Mouse (Mus musculus) testis, adult 2 months (tissue): ENCODE data around the gene Hist1h2aa.

Source experiments
- CTCF ChIP-seq: fragments of 200-500 bp; IDR thresholded peaks from 2 replicates; pipeline ENCODE4 v1.5.1; 2012; ENCODE audit warnings: low read depth, mild to moderate bottlenecking, inconsistent platforms, low read length, moderate library complexity; ENCODE audit not compliant: control insufficient read depth, insufficient read depth, insufficient replicate concordance
- POLR2A ChIP-seq: fragments of 200-500 bp; IDR thresholded peaks from 2 replicates; pipeline ENCODE4 v1.6.1; 2012; ENCODE audit warnings: low read depth, mild to moderate bottlenecking, inconsistent platforms, low read length, moderate library complexity; ENCODE audit not compliant: control insufficient read depth

GRCm38 (mm10) chr13:23949484-23950246 is 15.4 kb downstream of the Hist1h2aa start:
- TF ChIP-seq CTCF, result no peak
- no peak for TF ChIP-seq POLR2A
